Mouse (Mus musculus): ENCODE results near the gene Wdr1. TPM values are rescaled to one million over a fixed set of nuclear protein-coding genes. Genes with fewer than 3 reads are reported as not detected.

Wdr1 gene
- total RNA-seq, 1 experiment from 2014 or later: 158 TPM

DNA sequence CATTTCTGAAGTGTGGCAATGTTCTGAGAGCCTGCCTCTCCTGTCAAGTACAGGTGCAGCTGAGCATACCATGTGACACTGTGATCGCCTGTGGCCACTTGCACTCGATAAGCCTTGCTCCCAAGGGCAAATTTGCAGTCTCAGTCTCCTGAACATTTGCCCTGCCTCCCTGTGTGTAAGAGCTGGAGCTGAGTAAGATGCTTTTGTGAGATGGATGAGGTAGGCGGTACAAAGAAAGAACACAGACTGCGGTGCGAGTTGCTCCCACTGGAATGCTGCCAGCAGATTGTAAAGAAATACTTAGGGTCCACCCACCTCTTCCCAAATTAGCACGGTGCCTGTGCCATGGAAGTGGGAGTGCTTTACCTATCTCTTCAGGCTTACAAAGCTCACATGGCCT lies 15.6 kb downstream of the Wdr1 start:
- no peak for ATAC-seq (replicated peaks; ENCODE audit: low read depth, poor library complexity, severe bottlenecking)

DNA sequence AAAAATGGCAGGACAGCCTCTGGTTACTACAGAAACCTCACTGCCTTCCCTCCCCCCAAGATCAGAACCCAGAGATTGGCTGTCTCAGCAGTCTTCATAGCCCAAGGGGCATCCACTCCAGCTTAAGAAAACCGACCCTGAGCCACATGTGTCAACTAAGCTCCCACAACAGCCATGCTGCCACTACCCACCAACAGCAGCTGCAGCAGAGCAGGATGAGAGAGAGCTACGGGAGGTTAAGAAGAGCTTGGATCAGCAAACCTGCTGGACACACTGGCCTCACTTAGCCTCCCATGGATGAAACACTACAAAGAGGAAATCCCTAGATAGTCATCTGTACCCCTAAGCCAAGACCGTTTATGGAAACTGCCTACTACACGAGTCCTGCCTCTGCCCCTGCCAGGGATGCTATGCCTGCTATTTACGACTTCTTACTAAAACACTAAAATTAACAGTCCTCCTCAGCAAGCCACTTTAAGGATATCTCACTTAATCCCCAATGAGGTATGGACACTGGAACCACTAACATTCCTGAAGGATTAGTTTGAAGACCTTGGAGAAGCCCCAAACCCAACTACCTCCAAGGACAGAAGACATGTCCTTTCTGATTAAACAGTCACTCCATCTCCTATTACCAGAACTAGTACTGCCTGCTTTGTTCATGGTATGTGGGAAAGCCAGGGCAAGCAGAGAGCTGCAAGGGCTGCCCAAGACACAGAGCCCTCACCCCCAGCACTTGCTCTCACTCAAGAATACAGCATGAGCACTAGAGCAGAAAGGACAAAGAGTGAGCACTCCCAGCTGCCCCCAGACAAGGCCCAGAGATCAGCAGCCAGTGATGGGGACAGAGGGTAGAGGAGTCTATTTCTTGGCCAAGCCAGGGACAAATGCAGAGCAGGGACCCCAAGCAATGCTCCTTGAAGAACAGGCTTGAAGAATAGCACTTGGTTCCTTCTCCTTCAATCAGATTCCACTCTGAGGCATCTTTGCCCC lies 18.3 kb downstream of the Wdr1 start:
- no peak for ATAC-seq (replicated peaks; ENCODE audit: low read depth, poor library complexity, severe bottlenecking)

DNA sequence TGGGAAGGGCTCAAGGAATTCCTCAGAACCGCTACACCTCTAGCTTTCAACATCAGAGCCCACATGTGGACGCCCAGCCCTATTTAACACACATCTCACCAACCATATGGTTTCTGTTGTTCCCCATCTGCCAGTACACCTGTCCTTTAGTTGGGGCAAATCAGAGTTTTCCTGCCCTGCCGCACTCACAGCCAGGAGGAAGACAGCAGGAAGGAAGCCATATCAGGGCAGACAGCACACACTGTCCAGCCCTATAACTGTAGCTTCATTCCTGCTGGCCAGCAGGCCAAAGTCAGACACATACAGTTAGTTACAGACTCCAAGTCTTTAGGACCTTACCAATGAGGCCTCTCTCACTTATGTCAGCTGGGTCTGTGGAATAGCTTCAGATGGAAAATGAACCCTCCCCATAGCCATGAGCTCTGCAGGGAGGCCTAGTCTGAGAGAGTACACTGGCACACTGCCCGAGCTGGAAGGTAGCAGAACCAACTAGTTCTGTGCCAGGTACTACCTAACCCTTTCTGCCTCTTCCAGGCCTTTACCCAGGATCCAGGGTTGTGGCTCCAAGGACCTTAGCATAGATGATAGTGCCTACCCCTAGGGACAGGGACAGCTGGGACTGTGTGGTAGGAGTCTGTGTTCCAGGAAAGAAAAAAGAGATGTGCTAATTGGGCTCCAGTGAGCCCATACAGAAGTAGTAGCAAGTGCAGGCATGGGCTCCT lies 19.4 kb downstream of the Wdr1 start:
- ATAC-seq (replicated peaks; ENCODE audit: low read depth, poor library complexity, severe bottlenecking): no peak

DNA sequence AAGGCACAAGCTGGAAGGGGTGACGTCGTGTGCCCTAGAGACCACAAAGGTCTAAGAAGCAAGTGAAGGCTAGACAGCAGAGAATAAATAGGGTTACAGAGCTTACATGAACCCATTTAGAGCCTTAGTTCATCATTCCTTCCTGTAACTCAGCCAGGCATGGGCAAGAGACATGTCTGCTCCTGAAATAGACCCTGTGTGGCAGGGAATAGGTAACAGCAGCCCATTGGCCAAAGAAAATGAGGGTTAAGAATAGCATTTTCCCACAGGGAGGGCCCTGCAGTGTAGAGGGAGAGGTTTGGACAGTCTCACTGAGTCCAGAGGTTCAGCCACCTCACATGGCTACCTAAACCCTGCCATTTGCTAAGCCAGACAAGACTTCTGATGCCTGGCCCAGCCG lies 21.3 kb downstream of the Wdr1 start:
- ATAC-seq (replicated peaks; ENCODE audit: low read depth, poor library complexity, severe bottlenecking): no peak

DNA sequence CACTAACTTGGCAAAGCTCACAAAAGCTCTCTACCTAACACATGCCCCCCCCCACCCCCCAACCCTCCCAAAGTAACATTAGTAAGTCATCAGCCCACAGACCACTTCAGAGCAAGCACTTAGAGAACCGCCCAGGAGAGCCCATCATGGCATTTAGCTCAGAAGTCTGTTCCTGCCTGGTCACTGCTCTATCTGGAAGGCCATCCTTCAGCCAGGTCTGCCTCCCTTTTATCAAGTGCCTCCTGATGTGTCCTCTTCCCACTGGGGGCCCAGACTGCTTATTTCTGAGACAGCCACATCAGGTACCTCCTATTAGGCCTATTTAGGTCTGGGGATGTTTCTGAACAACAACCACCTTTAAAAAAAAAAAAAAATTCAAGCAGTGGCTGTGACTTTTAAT lies 22.1 kb downstream of the Wdr1 start:
- ATAC-seq (replicated peaks; ENCODE audit: low read depth, poor library complexity, severe bottlenecking): no peak

DNA sequence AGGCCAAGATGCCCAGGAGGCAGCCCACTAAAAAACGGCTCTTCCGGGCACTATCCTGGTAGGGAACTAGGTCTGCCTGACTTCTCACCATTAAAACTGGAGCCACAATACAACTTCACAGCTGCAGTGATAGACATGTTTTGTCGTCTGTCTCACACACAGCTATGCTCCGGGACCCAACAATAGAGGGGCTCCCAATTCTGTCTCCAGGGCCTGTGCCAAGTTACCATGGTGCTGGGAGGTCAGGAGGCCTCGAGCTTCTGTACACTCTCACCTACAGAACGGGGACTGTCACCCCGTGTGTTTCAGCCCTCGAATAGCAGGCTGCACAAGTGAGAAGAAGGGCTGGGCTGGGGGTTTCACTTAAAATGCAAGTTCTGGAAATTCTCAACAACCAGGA lies 24.5 kb downstream of the Wdr1 start:
- no peak for ATAC-seq (replicated peaks; ENCODE audit: low read depth, poor library complexity, severe bottlenecking)

DNA sequence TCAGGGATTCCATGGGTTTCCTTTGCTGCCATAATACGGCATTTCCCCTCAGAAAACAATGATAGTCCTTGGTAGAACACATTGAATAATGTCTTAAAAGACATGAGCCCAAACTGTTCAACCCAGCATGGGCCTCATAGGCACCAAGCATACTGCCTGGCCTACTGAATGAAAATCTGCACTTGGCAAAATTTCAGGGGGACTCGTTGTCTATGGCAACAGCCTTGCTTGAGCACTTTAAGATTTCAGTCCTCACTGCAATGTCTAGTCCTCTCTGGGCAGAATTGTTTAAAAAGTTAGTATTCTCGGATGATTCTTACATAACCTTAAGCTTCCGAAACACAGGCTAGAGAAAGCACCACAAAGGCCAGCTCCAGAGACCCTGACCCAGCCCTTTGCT lies 25.2 kb downstream of the Wdr1 start:
- ATAC-seq (replicated peaks; ENCODE audit: low read depth, poor library complexity, severe bottlenecking): no peak

DNA sequence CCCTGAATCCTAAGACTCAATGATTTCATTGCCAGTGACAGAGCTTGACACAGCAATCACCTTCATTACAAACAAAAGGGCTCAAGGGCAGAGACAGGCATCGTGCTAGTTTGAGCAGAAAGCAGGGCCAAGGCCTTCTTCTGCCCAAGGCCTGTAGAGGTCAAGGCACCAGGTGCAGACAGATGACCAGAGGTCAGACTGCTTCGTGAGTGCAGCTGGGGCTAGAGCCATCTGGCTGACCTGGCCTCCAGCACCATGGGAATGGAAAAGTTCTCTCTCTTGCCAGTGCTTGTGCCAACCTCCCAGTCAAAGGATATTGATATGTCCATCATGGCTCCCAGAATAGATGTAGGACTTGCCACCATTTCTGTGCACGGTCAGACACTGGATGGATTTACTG lies 26.2 kb downstream of the Wdr1 start:
- ATAC-seq (replicated peaks; ENCODE audit: low read depth, poor library complexity, severe bottlenecking): no peak

DNA sequence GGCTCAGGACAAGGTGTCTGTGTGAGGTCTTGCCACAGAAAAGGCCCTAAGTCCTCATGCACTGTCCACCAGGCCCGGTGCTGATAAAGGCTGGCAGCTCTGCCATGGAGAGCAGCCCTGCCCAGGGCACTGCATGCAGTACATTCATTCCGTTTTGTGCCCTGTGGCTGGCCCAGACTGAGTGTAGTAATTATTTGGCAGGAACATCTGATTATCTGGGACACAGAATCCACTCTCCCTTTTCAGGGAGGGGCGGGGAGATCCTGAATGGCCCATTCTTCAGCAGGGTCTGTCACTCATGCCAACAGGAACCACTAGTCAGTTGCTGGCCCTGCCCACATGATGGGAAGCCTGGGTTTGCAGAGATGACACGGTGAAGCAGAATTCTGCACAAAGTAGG lies 30.9 kb downstream of the Wdr1 start:
- no peak for ATAC-seq (replicated peaks; ENCODE audit: low read depth, poor library complexity, severe bottlenecking)

DNA sequence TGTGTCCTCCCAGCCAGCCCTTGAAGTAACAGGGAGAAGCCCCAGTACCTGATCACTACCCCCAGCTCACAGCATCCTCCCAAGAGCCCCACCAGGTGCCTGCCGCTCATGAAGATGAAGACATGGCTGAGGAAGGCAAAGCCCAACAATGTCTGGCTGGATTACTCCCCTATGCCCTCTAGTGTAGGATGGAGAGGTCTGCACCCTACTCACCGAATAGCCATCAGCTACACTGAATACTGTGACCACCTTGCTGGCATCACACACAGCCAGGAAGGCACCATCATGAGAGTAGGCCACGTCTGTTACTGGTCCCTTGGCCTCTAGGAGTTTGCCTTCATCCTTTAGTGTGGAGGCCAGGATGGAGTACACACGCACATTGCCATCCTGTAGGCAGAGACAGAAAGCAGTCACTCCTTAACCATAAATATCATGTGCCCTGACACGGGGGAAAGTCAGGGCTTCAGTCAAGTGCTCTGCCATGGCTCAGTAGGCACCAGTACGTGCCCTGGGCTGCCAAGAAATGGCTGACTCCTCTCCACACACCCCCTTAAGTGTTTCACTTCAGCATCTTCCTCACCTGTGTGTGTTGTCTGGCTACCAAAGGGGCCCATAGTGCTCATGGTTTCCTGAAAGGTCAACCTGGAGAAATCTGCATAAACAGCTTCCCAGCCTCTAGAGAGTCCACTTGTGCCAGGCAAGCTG lies 33.1 kb downstream of the Wdr1 start:
- ATAC-seq (replicated peaks; ENCODE audit: low read depth, poor library complexity, severe bottlenecking): peak; percentile 79

DNA sequence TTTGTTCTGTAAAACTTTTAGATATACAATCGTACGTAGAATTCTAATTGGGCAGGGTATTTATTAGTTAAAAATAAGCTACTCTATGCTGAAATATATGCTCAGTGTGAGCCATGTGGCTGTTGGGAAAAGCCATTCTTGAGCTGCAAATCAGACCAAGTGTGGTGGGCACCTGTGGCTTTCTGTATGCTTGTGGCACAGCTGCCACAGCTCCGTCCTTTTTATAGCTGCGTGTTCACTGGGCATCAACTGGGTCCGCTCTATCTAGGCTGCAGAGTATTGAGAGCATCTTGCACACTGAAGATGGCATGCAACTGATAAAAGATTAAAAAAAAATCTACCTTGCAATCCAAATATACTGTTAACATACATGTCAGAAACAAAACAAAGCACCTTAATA lies 40.0 kb downstream of the Wdr1 start:
- ATAC-seq (replicated peaks; ENCODE audit: low read depth, poor library complexity, severe bottlenecking): no peak

DNA sequence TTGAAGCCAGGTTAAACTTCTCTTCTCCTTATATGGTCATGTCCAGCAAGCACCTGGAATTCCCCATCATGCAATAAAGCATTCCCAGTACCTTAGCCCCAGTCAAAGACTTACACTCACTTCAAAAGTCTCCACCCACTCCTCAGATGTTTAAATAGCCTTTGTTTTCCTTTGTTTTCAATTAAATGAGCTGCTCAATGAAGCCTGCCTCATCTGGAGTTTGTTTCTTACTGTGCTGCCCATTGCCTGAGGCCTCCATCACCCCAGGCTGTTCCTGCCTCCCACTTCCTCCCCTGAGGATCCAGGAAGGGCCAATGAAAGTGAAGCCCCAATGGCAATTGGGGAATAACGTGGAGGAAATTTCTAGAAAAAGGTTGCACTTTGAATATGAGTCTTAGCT lies 42.2 kb downstream of the Wdr1 start:
- no peak for ATAC-seq (replicated peaks; ENCODE audit: low read depth, poor library complexity, severe bottlenecking)

DNA sequence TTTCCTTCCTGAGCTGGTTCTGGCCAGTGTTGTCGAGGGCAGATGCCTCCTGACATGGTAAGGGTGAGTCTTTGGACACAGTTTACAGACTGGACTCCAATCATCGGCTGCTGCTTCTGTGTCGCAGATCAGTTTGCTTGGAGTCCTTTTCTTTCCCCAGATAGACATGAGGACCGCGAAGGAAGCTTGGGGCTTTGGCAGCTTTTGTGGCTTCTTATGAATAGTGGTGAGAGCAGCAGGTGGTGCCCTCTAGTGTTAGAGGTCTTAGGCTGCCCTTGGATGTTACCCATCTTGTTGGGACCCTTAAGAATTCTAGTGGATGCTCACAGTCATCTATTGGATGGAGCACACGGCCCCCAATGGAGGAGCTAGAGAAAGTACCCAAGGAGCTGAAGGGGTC lies 46.8 kb downstream of the Wdr1 start:
- peak; percentile 96 for ATAC-seq (replicated peaks; ENCODE audit: low read depth, poor library complexity, severe bottlenecking)

DNA sequence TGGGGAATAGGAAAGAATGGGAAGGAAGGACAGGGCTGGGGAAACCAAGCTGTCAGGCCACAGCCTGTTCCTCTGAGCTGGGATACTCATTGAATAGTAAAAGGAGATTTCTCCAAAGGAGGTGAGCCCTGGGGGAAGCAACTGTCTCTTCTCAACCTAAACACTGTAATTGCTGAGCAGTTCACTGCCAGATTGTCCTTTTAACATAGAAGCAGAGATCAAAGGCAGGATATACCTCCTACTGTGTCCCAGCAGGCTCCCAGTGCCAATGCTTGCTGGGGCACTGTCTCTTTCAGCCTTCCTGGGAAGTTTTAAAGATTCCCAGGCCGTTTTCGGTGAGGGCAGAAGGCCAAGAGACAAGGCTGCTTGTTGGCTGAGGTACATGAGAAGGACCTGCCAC lies 50.0 kb downstream of the Wdr1 start:
- ATAC-seq (replicated peaks; ENCODE audit: low read depth, poor library complexity, severe bottlenecking): no peak

DNA sequence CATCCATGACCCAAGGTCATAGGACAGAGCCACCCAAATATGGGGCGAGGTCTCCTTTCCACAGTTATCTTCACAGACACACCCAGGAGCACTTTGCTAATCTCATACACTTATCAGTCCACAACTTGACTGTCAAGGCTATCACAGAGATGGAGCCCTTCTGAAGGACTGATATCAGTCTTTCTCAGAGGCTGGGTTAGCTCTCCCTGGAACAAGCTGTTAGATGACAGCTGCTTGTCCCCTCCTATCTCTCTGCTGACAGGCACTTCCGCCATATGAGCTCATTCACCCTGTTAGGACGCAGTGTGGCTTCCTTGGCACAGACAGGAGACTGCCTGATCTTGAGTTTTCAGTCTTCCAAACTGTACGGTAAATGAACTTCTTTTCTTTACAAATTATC lies 53.5 kb downstream of the Wdr1 start:
- ATAC-seq (replicated peaks; ENCODE audit: low read depth, poor library complexity, severe bottlenecking): 0 out of 2 replicates have a peak, but pooled peaks have one; percentile 24

DNA sequence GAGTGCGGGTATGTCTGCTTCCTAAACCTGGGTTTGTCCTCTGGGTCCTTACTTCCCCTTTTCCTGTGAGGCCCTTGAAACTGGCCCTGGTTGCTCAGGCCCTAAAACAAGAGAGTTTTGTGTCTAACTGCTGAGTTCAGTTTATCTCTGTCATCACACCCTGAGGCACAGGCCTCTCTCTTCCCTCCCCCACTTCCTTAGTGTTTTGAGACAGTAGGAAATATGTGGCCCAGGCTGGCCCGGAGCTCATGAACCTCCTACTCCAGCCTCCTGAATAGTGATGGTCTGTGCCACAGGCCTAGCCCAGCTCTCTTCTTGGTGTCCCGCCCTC lies 57.6 kb downstream of the Wdr1 start:
- peak; percentile 91 for ATAC-seq (replicated peaks; ENCODE audit: low read depth, poor library complexity, severe bottlenecking)

DNA sequence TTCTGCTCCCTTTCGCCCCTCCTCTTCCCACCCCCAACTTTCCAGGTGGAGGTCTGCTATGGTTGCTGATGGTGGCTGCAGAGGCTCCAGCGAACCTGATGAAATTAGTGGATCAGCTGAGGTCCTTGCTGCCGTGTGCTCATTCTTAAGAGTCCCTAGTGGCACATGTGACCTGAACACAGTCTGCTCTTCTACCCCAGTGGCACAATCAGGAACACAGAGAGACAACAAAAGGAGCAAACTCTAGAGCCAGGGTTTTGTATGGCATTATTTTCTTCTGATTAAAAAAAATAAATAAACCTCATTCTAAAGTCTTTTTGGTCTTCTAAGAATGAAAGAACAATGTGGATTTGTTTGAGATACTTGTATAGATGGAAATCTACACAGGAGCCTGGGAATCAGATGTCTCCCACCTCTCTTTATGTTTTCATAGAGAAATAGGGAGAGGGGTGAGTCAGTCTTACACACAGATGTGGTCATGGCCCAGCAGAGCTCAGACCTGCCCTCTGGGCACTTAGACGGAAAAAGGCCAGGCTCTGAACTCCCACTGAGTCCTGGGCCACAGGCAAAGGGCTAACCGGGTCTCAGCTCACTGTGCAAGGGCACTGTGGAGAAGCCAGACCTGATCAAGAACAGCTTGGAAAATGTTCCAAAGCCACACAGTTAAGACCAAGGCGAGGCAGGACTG lies 58.1 kb downstream of the Wdr1 start:
- no peak for ATAC-seq (replicated peaks; ENCODE audit: low read depth, poor library complexity, severe bottlenecking)

DNA sequence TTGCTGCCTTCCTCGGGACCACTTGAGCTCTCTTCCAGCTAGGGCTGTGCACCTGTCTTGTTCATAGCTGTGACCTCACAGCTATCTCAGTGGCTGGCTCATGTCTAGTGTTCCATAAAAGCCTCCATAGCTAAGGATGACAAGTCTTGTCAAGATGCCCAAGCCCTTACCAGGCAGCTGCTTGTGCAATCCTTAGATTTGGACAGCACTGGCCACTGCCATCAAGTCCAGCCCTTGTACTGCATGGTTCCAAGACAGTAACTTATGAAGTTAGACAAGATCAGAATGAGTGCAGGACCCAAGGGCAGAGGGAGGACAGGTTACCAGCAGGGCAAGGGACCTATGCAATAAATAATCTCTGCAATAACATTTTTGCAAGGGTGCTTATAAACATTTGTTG lies 58.9 kb downstream of the Wdr1 start:
- no peak for ATAC-seq (replicated peaks; ENCODE audit: low read depth, poor library complexity, severe bottlenecking)

DNA sequence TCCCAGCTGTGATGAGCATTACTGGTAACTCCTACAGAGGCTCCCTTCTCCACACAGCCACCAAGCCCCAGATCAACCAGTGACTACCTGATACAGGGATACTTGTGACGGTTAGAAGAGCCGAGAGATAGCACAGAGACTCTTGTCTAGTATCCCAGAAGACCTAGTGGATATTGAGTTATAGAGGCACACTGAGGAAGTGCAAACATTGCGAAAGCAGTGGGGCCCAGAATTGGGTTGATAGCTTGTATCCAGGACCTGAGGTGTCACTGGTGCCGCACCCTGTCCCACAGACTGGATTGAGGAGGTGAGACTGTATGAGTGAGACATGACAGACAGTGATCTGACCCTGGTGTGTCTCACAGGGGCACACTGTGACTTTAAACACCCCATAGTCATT lies 60.0 kb downstream of the Wdr1 start, which contains the start of gene Slc2a9:
Gene Slc2a9 (minus strand): TSS at position 152 of the 400 bp plus-strand sequence.
- no peak for ATAC-seq (replicated peaks; ENCODE audit: low read depth, poor library complexity, severe bottlenecking)

DNA sequence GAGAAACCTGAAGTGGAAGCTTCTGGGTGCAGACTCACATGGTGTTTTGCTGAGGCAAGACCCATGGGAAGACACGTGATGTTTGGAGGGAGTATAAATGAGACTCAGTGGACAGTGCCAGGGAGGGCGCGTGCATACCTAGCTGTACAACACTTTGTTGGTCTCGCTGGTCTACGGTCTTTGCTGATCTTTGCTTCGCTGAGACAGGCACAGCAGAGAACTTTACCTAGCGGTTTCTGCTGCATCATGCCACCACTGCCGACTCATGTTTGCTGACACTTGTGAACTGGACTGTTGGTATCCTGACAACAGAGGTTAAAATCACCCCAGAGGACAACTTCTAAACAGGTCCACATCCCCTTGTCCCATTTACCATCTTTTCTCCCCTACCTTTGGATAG lies 63.0 kb downstream of the Wdr1 start:
- ATAC-seq (replicated peaks; ENCODE audit: low read depth, poor library complexity, severe bottlenecking): no peak

All from common myeloid progenitor, adult 5-6 weeks (primary cell).